Mouse (Mus musculus): ENCODE data around the gene Rab43.

DNA sequence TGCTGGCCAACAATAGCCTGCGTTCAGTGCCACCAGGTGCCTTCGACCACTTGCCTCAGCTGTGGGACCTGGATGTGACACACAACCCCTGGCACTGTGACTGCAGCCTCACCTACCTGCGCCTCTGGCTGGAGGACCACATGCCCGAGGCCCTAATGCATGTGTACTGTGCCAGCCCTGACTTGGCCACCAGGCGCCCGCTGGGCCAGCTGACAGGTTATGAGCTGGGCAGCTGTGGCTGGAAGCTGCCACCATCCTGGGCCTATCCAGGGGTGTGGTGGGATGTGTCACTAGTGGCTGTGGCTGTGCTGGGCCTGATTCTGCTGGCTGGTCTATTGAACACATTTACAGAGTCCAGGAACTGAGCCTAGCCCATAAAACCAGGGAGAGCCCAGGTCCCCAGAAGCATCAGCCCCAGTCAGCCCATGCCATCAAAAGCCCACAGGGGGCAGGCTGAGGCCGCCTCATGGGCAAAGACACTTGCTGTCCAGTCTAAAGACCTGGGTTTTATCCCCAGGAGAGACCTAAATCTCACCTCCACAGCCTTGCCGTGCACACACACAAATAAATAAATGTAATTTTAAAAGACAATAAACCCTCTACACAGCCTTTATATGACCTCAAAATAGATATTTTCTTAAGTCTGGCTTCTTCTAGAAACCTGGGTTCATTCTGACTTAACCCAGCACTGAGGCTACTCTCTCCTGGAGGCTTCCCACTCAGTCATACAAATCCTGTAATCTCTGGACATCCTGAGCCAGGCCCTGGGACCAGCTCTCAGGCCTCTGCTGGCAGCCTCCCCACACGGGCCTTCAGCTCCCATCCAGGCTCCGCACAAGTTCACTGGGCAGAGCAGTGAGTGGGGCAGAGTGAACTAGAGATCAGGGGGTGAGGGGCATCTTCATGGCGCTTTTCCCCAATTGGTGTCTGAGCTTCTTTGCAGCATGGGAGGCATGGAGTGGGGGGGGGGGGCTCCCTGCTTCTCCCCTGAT lies 32.5 kb downstream of the Rab43 start:
- TF ChIP-seq CTCF (IDR thresholded peaks at IDR 0.05 in 2 of 3, conservative IDR thresholded peaks at IDR 0.05 in 1 of 3; ENCODE audit: control insufficient read depth in 1 of 3, insufficient read depth in 1 of 3, low read depth in 2 of 3, low read length in 3 of 3, poor library complexity in 1 of 3, severe bottlenecking in 1 of 3): peak in 1 of 3 experiments; percentile 6; a peak in 1 of 6 replicates
- no peak for TF ChIP-seq USF1 (IDR thresholded peaks at IDR 0.05; ENCODE audit: low read depth, low read length)
- TF ChIP-seq POLR2A (IDR thresholded peaks at IDR 0.05; ENCODE audit: control insufficient read depth in 1 of 2, insufficient read depth in 1 of 2, low read depth in 1 of 2, low read length in 2 of 2, poor library complexity in 1 of 2): no peak
- no peak for TF ChIP-seq RCOR1 (IDR thresholded peaks at IDR 0.05; ENCODE audit: low read depth, low read length)
- no peak for TF ChIP-seq SIN3A (IDR thresholded peaks at IDR 0.05; ENCODE audit: low read length)
- no peak for TF ChIP-seq ZC3H11A (IDR thresholded peaks at IDR 0.05; ENCODE audit: low read depth, low read length)
- no peak for TF ChIP-seq GABPA (IDR thresholded peaks at IDR 0.05; ENCODE audit: low read depth, low read length)

All from MEL (cell line).